Mouse (Mus musculus) E14TG2a.4 (cell line): ENCODE results near the gene Atp6v1a.

ENCODE experiments used
- CTCF ChIP-seq: conservative IDR thresholded peaks from 2 replicates; pipeline ENCODE4 v1.5.1; 2014; ENCODE audit warnings: low read length
- POU5F1 ChIP-seq: IDR thresholded peaks from 2 replicates; pipeline ENCODE4 v1.6.1; 2014; ENCODE audit warnings: low read length, borderline replicate concordance

- TF ChIP-seq CTCF (no peak), POU5F1 (no peak)
Measured at GRCm38 (mm10) chr16:44060604-44061286, 78.8 kb downstream of the Atp6v1a start.
